Mouse (Mus musculus) megakaryocyte, embryonic 14.5 days (primary cell): ENCODE results near the gene Slc6a20a. TPM values are rescaled to one million over a fixed set of nuclear protein-coding genes. Genes with fewer than 3 reads are reported as not detected.

Experiments used
- H3K27me3 ChIP-seq: replicated peaks from 2 replicates; pipeline ENCODE3; 2012; ENCODE audit warnings: inconsistent platforms
- H3K36me3 ChIP-seq: replicated peaks from 2 replicates; pipeline ENCODE3; 2012; ENCODE audit warnings: low read length, inconsistent platforms, mixed read lengths
- H3K4me1 ChIP-seq: 2 replicates; pipeline ENCODE4 v1.6.1; 2012; ENCODE audit warnings: inconsistent platforms
- H3K4me3 ChIP-seq: replicated peaks from 2 replicates; pipeline ENCODE3; 2012; ENCODE audit warnings: moderate library complexity, mild to moderate bottlenecking, inconsistent platforms
- H3K9me3 ChIP-seq: 2 replicates; pipeline ENCODE4 v1.6.1; 2012; ENCODE audit warnings: inconsistent platforms
- FLI1 ChIP-seq: IDR thresholded peaks from 2 replicates; pipeline ENCODE4 v1.6.1; 2012; ENCODE audit warnings: low read length, inconsistent platforms, mixed read lengths
- GATA1 ChIP-seq: IDR thresholded peaks from 3 replicates; pipeline ENCODE4 v1.6.1; 2012; ENCODE audit warnings: mixed read lengths, low read length, inconsistent platforms, borderline replicate concordance
- polyA plus RNA-seq: library from polyadenylated mRNA; stranded (reverse); fragments of >175 nt; gene quantifications from 2 replicates; pipeline ENCODE4 v1.2.3, GENCODE M21; 2012; ENCODE audit warnings: low replicate concordance; ENCODE audit not compliant: insufficient read depth

Gene Slc6a20a
- polyA plus RNA-seq, 1 experiment = 0.06 TPM

DNA sequence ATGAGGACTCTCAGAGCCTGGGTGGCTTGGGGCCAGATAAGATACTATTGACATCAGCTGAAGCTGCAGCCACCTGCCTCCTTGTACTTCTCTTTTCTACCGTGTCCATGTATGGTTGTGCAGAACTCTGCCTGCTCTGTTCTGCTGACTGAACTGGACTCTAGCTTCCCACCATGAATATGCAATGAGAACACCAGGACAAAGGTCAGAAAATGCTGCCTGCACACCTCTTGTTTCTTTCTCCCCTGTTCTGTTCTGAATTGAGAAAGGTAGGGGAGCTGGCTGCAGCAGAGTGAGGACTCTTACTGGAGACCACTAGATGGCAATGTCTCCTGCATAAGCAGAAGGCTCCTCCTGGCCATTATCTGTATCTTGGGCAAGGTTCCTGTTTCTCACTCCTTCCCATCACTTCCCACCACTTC, 40.0 kb downstream of the Slc6a20a start:
- Histone ChIP-seq H3K9me3 (peaks cover 4% of the 10 kb centered on the region; the same call in 1 of the 2 replicates), H3K4me3 (no peak overlapping the region), H3K36me3 (no peaks in the 10 kb centered on the region), H3K27me3 (peaks cover 10% of the 10 kb centered on the region), H3K4me1 (peaks cover 10% of the 10 kb centered on the region)
- no peak for TF ChIP-seq FLI1
- no peak for TF ChIP-seq GATA1

DNA sequence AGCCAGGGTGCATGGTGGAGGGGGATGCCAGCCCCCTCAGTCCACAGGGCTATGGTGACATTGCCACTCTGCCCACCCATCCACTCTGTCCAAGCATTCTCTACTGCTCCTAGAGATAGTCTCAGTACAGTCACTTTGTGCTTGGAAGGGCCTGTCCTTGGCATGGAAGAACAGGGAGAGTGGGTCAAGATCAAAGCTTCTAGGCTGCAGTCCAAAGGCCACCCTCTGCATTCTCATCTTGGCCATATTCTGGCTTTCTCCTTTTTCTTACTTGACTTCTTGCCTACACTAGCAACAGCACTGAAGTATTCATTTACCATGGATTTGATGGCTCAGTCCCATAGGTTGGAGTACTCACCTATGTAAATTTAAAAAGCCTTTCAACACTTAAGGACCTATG, 40.5 kb downstream of the Slc6a20a start:
- H3K9me3 ChIP-seq = 0 out of 2 replicates have a peak, but pooled peaks cover under 1% of the 10 kb centered on the region
- H3K27me3 ChIP-seq = peaks cover 10% of the 10 kb centered on the region
- no peak overlapping the region for H3K4me3 ChIP-seq
- peaks cover 10% of the 10 kb centered on the region for H3K4me1 ChIP-seq
- TF ChIP-seq FLI1 (no peak), GATA1 (no peak)
- no peaks in the 10 kb centered on the region for H3K36me3 ChIP-seq

DNA sequence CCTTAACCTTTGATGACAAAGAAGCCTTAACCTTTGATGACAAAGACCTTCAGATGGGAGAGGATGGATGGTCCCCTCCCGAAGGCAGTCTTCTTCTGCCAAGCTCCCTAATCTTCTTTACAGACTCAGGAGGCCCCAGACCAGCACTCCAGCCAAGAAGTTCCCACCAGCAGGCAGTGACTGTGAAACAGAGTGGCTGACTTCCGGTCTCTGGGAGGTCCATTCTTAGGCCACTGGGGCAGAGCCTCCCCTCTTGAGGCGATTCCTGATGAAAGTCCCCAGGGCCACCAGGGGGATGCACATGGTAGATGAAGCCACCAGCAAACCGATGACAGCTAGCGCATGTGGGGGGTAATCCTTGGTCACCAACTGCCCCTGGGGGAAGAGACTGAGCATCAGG, 41.9 kb downstream of the Slc6a20a start:
- no peak for TF ChIP-seq GATA1
- TF ChIP-seq FLI1 = no peak
- Histone ChIP-seq H3K27me3 (peaks cover 13% of the 10 kb centered on the region), H3K4me1 (peaks cover 10% of the 10 kb centered on the region), H3K36me3 (no peaks in the 10 kb centered on the region), H3K9me3 (no peaks in the 10 kb centered on the region), H3K4me3 (no peak overlapping the region)

- Histone ChIP-seq H3K9me3 (no peaks in the 10 kb centered on the region), H3K27me3 (peaks cover 24% of the 10 kb centered on the region), H3K4me3 (no peak overlapping the region), H3K36me3 (no peaks in the 10 kb centered on the region), H3K4me1 (peaks cover 10% of the 10 kb centered on the region)
- TF ChIP-seq FLI1 (no peak), GATA1 (no peak)
Observed at GRCm38 (mm10) chr9:123632993-123633392, 45.7 kb downstream of the Slc6a20a start.

GRCm38 (mm10) chr9:123632281-123632680, 46.4 kb downstream of the Slc6a20a start, which contains the start of gene Slc6a20b:
Gene Slc6a20b, minus strand, starts transcription at chr9:123632565.
- TF ChIP-seq GATA1 (no peak), FLI1 (no peak)
- H3K27me3 ChIP-seq = peaks cover 24% of the 10 kb centered on the region
- H3K4me1 ChIP-seq = peaks cover 10% of the 10 kb centered on the region
- no peaks in the 10 kb centered on the region for H3K9me3 ChIP-seq
- H3K4me3 ChIP-seq = no peak within 1 kb of the TSS
- no peaks in the 10 kb centered on the region for H3K36me3 ChIP-seq

- no peaks in the 10 kb centered on the region for H3K36me3 ChIP-seq
- TF ChIP-seq GATA1 = no peak
- no peak for TF ChIP-seq FLI1
Observed at GRCm38 (mm10) chr9:123631666-123632065, 47.0 kb downstream of the Slc6a20a start.

GRCm38 (mm10) chr9:123625821-123626220, 52.9 kb downstream of the Slc6a20a start:
- H3K9me3 ChIP-seq = no peaks in the 10 kb centered on the region
- H3K4me3 ChIP-seq = no peak overlapping the region
- H3K36me3 ChIP-seq = no peaks in the 10 kb centered on the region
- H3K4me1 ChIP-seq = peaks cover 6% of the 10 kb centered on the region
- no peak for TF ChIP-seq FLI1
- no peak for TF ChIP-seq GATA1
- H3K27me3 ChIP-seq = peaks cover 11% of the 10 kb centered on the region

More at GRCm38 (mm10) chr9:123631666-123632065, 47.0 kb downstream of the Slc6a20a start:
- peaks cover 22% of the 10 kb centered on the region for H3K27me3 ChIP-seq
- H3K4me3 ChIP-seq = no peak overlapping the region
- H3K4me1 ChIP-seq = peaks cover 10% of the 10 kb centered on the region
- H3K9me3 ChIP-seq = no peaks in the 10 kb centered on the region

DNA sequence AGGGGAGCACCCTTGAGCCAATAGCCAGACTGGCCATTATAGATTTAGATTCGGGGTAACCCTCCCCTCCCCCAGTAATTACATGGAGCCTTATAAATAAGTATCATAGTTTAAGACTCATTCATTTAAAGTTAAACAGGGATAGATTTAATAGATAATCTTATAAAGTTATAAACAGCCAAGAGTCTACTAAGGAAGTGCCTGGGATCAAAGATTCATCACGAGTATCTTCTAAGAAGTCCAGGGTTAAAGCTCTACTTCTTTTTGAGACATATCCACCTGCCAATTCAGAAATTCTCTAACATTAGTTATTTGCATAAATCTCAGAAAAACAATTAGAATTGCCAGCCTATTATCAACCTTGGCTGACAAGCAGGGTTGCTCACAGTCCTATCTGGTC, 53.9 kb downstream of the Slc6a20a start:
- Histone ChIP-seq H3K4me1 (no peaks in the 10 kb centered on the region), H3K36me3 (no peaks in the 10 kb centered on the region), H3K4me3 (no peak overlapping the region), H3K27me3 (peaks cover 8% of the 10 kb centered on the region), H3K9me3 (no peaks in the 10 kb centered on the region)
- TF ChIP-seq FLI1 (no peak), GATA1 (no peak)

GRCm38 (mm10) chr9:123620311-123621098, 58.2 kb downstream of the Slc6a20a start:
- Histone ChIP-seq H3K27me3 (no peaks in the 10 kb centered on the region), H3K4me3 (no peak overlapping the region), H3K4me1 (no peaks in the 10 kb centered on the region), H3K36me3 (no peaks in the 10 kb centered on the region), H3K9me3 (no peaks in the 10 kb centered on the region)
- TF ChIP-seq FLI1 (no peak), GATA1 (no peak)

GRCm38 (mm10) chr9:123601529-123601928, 77.2 kb downstream of the Slc6a20a start:
- Histone ChIP-seq H3K36me3 (peaks cover 19% of the 10 kb centered on the region), H3K9me3 (no peaks in the 10 kb centered on the region), H3K4me3 (no peak overlapping the region), H3K27me3 (no peaks in the 10 kb centered on the region), H3K4me1 (peaks cover 7% of the 10 kb centered on the region; the same call in 1 of the 2 replicates)
- TF ChIP-seq GATA1 (no peak), FLI1 (no peak)
